Mouse (Mus musculus) megakaryocyte, adult 5-6 weeks (primary cell): ENCODE results near the gene Itgb4. TPM values are rescaled to one million over a fixed set of nuclear protein-coding genes. Genes with fewer than 3 reads are reported as not detected.
"Not testable (repeated sequence)": the region's sequence is repeated elsewhere in the genome, so short reads cannot be mapped to it uniquely, and the experiment has no call there.

Experiments
- ATAC-seq: 2 replicates; pipeline ENCODE4 v1.8.0; 2016; ENCODE audit warnings: mild to moderate bottlenecking, inconsistent platforms; ENCODE audit not compliant: poor library complexity, severe bottlenecking
- total RNA-seq, 2 experiments: library from RNA; stranded (forward) in 1 of 2; stranded (reverse) in 1 of 2; fragments of 153-499, 151-499 nt in 1 of 2; fragments of 221-1000, 200-1000 nt in 1 of 2; gene quantifications; 2 replicates each; pipeline versions ENCODE4 v1.2.3 to v1.2.4; 2015 to 2017

Gene Itgb4
- total RNA-seq, 2 experiments from 2014 or later, result 0.09 TPM; not detected in 1

DNA sequence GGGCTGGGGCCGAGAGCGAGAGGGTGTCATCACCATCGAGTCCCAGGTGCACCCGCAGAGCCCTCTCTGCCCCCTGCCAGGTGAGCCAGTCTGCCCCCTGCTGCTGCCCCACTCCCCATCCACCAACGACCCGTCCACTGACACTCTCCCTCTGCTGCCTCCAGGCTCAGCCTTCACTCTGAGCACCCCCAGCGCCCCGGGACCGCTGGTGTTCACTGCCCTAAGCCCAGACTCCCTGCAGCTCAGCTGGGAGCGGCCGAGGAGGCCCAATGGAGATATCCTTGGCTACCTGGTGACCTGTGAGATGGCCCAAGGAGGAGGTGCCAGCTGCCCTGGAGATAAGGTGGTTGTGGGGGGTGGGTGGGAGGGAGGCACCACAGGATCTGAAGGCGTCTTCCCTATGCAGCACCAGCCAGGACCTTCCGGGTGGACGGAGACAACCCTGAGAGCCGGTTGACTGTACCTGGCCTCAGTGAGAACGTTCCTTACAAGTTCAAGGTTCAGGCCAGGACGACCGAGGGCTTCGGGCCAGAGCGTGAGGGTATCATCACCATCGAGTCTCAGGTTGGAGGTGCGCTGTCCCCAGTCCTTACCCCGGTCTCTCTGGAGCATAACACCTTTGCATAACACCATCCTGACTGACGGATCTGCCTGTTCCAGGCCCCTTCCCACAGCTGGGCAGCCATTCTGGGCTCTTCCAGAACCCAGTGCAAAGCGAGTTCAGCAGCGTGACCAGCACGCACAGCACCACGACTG lies 32.8 kb downstream of the Itgb4 start:
- no peak for ATAC-seq

DNA sequence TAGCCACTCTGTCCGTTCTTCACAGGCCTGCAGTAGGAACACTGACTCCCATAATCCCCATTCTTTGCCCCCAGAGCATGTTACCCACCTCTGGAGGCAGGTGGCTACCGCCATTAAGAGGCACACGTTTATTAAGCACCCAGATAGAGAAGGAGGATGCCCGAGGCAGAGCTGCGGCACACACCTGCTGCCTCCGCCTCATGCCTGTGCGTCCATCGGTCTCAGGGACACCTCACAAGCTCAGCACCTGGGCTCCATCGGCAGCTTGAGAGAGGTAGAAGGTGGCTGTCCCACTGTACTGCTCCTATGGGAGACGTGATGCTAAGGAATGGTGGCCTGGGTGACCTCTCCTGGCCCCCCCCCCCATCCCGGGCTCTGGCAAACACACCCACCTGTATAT lies 33.9 kb downstream of the Itgb4 start:
- ATAC-seq, result no peak

DNA sequence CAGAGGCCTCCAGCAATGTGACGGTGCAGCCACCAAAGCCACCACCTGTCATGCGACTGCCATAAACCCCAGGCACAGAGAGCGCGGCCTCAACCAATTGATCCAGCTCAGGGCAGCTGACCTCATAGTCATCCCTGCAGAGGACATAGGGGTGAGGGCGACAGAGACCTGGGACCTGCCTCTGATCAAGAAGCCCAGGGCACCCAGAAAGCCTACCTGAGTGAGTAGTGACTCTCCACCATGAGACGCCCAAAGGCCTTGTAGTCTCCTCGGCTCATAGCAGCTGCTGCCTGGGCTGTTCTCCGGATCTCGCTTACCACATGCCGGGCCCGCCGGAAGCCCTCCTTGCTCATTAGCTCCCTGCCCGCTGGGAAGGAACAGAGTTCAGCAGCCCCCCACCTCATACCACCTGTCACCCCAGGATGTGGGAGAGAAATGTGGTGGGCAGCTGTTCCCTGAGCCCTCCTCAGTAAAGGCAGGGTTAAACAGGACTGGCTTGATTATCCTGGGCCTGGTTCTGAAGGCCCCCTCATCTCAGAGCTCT lies 34.4 kb downstream of the Itgb4 start:
- ATAC-seq, result no peak

- no peak for ATAC-seq
These were observed 35.2 kb downstream of the Itgb4 start for GRCm38 (mm10) chr11:116009661-116010060.

- ATAC-seq, result no peak
These were observed 35.6 kb downstream of the Itgb4 start for GRCm38 (mm10) chr11:116010146-116010545.

DNA sequence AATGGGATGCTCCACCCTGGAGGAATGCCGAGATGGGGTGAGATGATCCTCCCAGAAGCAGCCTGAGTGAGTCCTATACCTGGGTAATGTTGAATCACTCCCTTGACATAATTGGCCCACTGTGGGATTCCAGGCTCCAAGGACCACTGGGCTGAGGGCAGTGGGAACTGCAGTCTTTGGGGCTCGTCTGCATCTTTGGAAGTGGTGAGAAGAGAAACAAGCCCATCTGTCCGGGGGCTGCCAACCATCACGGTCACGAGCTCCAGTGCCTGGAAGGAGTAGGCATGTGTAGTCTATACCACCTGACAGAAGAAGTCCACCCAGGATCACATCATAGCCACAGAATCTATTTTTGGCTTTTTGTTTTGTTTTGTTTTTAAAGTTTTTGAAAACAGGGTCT lies 36.4 kb downstream of the Itgb4 start:
- no peak for ATAC-seq

GRCm38 (mm10) chr11:116011529-116012261 lies 37.2 kb downstream of the Itgb4 start:
- no peak for ATAC-seq

DNA sequence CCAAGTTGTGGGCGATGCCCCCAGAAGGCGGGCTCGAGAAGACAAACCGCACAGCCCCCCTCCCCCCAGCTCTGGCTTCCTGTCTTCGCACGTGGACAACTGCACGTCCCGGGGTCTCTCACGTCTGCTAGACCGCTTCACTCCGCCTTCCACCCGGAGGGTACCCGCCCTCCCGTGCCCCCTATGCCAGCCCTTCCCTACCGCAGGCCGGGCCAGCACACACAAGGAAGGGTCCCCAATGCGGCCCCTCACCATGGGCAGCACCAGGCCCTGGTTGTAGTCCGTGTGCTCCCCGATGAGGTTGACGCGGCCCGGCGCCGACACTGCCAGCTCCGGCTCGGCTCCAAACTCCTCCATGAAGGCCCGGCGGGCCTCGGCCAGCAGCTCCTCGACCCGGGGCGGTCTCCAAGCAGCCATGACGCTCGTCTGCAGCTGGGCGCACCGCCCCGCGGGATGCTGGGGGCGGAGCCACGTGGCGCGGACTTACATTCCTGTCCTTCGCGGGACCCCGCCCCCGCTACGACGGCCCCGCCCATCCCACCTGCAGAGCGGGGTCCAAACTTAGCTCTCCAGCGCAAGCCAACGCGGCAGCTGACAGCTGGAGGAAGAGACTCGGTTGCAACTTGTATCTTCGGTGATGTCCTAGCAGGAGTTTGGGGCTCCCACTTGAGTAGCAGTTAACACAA lies 37.9 kb downstream of the Itgb4 start, which contains the start of gene Galk1:
Gene Galk1 (minus strand): TSS at position 458 of the 686 bp plus-strand sequence.
- ATAC-seq, result peak; percentile 94

DNA sequence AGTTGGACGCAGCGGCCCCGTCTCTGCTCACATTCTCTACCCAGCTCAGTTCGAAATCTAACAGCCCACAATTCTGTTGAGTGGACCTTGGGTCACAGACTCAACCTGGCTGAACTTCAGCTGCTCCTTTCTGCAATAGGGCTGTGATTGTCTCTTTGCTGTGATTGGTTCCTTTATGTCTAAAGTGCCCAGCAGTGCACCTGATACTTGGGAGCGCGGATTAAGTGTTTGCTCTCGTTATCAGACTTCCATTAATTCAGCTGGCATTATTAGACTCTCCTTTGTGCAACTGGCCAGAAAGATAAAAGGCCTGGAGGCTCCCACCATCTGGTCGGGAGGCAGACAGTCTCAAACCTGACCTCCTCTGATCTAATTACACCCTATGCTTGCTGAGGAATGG lies 40.3 kb downstream of the Itgb4 start:
- ATAC-seq, result no peak

DNA sequence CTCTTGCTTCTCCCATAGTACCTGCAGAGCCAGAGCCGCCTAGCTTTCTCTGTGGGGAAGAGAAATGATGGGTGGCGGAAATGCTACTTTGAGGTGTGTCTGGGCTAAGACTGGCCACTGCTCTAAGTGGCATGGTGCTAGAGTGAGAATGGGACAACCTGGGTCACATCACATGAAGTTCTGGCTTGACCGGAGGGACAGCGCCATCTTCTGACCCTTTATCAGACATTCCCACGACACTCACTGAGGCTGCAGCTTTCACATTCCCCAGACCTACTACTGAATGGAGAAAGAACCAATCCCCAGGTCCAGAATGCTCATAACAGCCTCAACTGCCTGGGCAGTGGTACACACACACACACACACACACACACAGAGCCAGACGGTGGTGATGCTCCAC lies 43.6 kb downstream of the Itgb4 start:
- ATAC-seq, result peak; percentile 56

- ATAC-seq, result not testable (repeated sequence)
These were observed 44.4 kb downstream of the Itgb4 start for GRCm38 (mm10) chr11:116018867-116019266.

- no peak for ATAC-seq
These were observed 44.9 kb downstream of the Itgb4 start for GRCm38 (mm10) chr11:116019360-116019791.

DNA sequence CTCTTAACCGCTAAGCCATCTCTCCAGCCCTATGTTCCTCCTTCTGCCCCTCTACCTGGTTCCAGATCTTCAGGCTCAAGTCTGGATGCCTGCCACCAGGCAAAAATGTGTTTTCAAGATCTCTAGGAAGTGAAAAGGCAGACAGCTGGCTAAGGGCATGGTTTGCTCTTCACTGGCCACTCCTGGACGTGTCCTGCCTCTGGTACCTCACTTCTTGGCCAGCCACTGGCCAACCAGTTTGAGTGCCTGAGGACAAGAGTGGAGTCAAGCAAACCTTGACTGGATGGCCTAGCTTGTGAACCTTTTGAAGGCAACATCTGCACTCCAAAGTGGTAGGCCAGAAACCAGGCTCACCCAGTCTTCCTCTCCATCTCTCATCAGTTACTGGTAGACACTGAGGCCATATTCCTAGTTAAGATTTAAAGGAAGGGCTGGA lies 45.5 kb downstream of the Itgb4 start:
- ATAC-seq, result no peak

DNA sequence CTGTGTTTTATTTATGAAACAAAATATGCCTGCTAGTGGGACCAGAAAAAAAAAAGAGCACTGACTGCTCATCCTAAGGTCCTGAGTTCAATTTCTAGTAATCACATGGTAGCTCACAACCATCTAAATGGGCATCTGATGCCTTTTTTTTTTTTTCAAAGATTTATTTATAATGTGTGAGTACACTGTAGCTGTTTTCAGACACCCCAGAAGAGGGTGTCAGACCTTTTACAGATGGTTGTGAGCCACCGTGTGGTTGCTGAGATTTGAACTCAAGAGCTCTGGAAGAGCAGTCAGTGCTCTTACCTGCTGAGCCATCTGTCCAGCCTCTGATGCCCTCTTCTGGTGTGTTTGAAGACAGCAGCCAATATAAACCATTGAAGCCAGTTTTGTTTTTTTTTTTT lies 46.0 kb downstream of the Itgb4 start:
- no peak for ATAC-seq

DNA sequence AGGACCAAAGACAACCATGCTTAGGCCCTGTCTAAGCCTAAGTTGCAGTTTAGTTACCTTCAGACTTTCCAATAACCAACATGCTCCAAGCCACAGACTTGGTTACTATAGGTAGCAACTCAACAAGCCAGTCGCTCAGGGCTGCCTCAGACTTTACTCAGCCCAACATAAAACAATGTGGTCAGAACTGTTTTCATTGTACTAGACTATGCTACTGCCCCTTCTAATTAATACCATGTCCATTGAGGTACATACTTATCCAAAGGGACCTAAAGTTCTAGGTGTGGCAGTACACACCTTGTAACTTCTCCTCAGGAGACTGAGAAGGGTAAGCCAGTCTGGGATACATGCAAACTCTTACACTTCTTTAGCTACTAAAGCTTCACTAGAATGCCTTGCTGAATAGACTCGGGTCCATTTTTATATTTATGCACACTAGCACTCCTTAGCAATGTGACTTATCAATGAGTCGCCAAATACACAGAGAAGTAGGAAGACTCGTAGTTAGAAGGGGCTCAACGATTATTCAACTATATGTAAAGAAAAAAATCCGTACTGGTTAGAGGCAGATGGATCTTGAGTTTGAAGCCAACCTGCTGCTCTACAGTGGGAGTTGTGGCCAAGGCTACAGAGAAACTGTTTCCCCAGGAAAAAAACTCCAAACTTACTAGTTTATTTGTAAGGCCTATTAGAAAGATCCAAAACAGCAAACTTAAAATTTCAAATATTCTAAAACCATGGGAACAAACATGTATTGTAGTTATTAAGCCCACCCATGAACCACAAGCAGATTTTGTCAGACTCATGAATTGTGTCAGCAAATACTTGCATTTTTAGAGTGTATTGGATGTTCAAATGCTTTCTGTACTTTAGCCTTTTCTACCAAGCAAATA lies 47.1 kb downstream of the Itgb4 start:
- ATAC-seq, result no peak

DNA sequence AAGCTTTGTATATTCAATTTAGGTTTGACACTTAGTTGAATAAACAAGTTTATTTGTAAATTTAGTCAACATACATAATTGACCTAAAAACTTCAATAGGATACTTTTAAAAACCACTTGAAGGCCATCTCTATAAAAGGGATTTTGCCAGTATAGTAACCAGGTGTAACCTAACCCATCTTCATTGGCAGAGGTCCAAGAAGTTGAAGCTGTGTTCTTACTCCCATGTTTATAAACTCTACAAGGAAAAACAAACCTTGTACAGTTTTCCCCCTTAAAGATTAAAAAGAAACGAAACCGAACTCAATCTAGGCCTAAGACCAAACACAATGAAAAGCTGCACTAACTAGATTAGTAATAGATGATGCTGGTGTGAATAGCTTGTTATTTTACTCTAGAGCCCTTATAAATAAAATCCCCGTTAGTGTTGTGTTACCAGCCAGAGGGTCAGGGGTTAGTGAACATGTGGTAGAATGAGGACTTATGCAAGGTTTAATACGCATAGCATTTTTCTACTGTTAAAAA lies 47.8 kb downstream of the Itgb4 start:
- no peak for ATAC-seq

GRCm38 (mm10) chr11:116023074-116023770 lies 48.7 kb downstream of the Itgb4 start:
- ATAC-seq, result 0 out of 2 replicates have a peak, but pooled peaks have one; percentile 0

DNA sequence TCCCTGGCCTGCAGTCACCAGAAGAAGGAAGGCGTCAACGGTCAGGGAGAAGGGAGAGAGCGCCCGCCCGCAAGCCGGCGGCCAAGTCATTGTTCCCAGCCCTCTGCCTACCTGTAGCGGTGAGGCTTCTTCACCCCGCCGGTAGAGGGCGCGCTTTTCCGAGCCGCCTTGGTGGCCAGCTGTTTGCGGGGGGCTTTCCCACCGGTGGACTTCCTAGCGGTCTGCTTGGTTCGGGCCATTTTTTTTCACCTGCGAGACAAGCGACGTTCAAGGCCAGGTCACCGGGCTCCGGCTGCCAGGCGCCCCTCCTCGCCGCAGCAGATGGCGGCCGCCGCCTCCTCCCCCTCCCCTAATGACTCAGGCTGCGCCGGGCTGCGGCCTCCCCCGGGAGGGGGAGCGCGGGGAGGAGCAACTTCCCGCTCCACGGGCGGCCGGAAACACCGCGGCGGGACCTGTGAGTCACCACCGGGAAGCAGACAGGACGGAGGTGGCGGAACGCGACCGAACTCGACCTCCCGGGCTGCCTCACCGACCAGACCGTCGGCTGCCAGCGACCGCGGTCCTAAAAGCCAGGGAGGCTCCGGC lies 49.4 kb downstream of the Itgb4 start:
- peak; percentile 71 for ATAC-seq

DNA sequence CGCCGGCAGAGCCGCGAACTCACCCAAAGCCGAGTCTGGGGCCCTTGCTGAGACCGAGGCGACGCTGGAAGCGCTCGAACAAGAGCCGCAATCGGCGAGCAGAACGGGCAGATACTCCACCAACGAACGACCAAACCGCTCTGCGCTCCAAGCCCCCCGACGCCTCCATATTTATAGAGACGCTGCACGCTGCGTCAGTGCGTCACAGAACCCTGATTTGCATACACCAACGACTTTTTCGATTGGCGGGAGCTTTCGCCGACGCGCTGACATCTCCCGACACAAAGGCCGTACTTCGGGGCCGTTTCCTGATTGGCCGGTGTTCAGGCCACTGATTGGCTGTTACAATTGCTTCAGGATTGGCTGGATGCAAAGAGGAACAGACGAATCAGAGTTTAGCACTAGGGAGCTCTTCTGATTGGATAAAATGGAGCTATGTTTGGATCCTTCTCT lies 49.9 kb downstream of the Itgb4 start:
- peak; percentile 77 for ATAC-seq
